Mouse (Mus musculus) spleen, postnatal 14 days (tissue): Measurements from ENCODE around the gene Noc2l.

Source experiments
- DNase-seq, 2 experiments: peaks; one replicate each; pipeline ENCODE4 v3.0.0; 2021 to 2022; ENCODE audit warnings: low spot score in 2 of 2

The Noc2l gene

GRCm38 (mm10) chr4:156216196-156216595 is 19.6 kb upstream of the Noc2l start:
- no peak for DNase-seq

- no peak for DNase-seq
These were observed 18.7 kb upstream of the Noc2l start for GRCm38 (mm10) chr4:156217022-156217669.

- DNase-seq, result no peak
These were observed 18.0 kb upstream of the Noc2l start for GRCm38 (mm10) chr4:156217838-156218237.

- no peak for DNase-seq
These were observed 15.9 kb upstream of the Noc2l start for GRCm38 (mm10) chr4:156219936-156220335.

- DNase-seq, result no peak
These were observed 11.5 kb upstream of the Noc2l start for GRCm38 (mm10) chr4:156224276-156224675.

- no peak for DNase-seq
These were observed 7.9 kb upstream of the Noc2l start for GRCm38 (mm10) chr4:156227752-156228392.

- DNase-seq, result no peak
These were observed 7.3 kb upstream of the Noc2l start for GRCm38 (mm10) chr4:156228393-156229024.

GRCm38 (mm10) chr4:156234021-156234501 is 1.7 kb upstream of the Noc2l start:
- no peak for DNase-seq

GRCm38 (mm10) chr4:156234701-156235213 is 1.1 kb upstream of the Noc2l start, which contains the start of gene Plekhn1:
Gene Plekhn1 (minus strand): TSS chr4:156234857.
- peak; percentile 60 to 74 for DNase-seq

- no peak for DNase-seq
These were observed 445 bp upstream of the Noc2l start for GRCm38 (mm10) chr4:156235360-156235770.

- no peak for DNase-seq
These were observed 1.0 kb downstream of the Noc2l start for GRCm38 (mm10) chr4:156236651-156237447.

- DNase-seq, result no peak
These were observed 13.8 kb downstream of the Noc2l start for GRCm38 (mm10) chr4:156249567-156249966.

- DNase-seq, result no peak
These were observed 15.3 kb downstream of the Noc2l start for GRCm38 (mm10) chr4:156251081-156251480.

- no peak for DNase-seq
These were observed 16.3 kb downstream of the Noc2l start for GRCm38 (mm10) chr4:156252140-156252539.

- DNase-seq, result no peak
These were observed 16.8 kb downstream of the Noc2l start for GRCm38 (mm10) chr4:156252619-156253018.

GRCm38 (mm10) chr4:156253043-156253442 is 17.2 kb downstream of the Noc2l start:
- DNase-seq, result no peak

- peak; percentile 28 to 44 for DNase-seq
These were observed 18.7 kb downstream of the Noc2l start for GRCm38 (mm10) chr4:156254361-156255077.

GRCm38 (mm10) chr4:156255078-156255839 is 19.4 kb downstream of the Noc2l start, which contains the start of gene Samd11:
Gene Samd11 (minus strand): TSS chr4:156255657.
- no peak for DNase-seq
